Mouse (Mus musculus): ENCODE data around the gene Mfap1a. TPM values are rescaled to one million over a fixed set of nuclear protein-coding genes. Genes with fewer than 3 reads are reported as not detected.
A peak's percentile ranks its signal among the peaks of the same experiment; 100 is the strongest.
"Not testable (repeated sequence)": the region's sequence is repeated elsewhere in the genome, so short reads cannot be mapped to it uniquely, and the experiment has no call there.

Mfap1a gene
- total RNA-seq (2021), result 10 to 100 TPM; 31.3 to 32.2 TPM
- long read RNA-seq, experiment 1, full-length matches to known transcripts, result 22 of 26 reads
- long read RNA-seq, experiment 1, partial matches to known transcripts, result 0 of 26 reads
- long read RNA-seq, experiment 1, other reads (novel, unspliced or antisense), result 4 of 26 reads
- long read RNA-seq, experiment 2, full-length matches to known transcripts, result 30 of 39 reads
- long read RNA-seq, experiment 2, partial matches to known transcripts, result 3 of 39 reads
- long read RNA-seq, experiment 2, other reads (novel, unspliced or antisense), result 6 of 39 reads

- peak; percentile 70 to 88 for DNase-seq (ENCODE audit: low spot score in 2 of 2)
Observed at GRCm38 (mm10) chr2:121505942-121506882, at the start of gene Mfap1a, which contains the start of gene Wdr76. Gene Mfap1a, minus strand, starts transcription at chr2:121506665. Gene Wdr76, plus strand, starts transcription at chr2:121506723.

- no peak for DNase-seq (ENCODE audit: low spot score in 2 of 2)
Observed at GRCm38 (mm10) chr2:121551271-121551670, 44.8 kb upstream of the Mfap1a start.

- DNase-seq (ENCODE audit: low spot score in 2 of 2), result no peak
Observed at GRCm38 (mm10) chr2:121549630-121550029, 43.2 kb upstream of the Mfap1a start.

GRCm38 (mm10) chr2:121544829-121545228 is 38.4 kb upstream of the Mfap1a start:
- no peak for DNase-seq (ENCODE audit: low spot score in 2 of 2)

- no peak for DNase-seq (ENCODE audit: low spot score in 2 of 2)
Observed at GRCm38 (mm10) chr2:121525056-121525455, 18.6 kb upstream of the Mfap1a start.

GRCm38 (mm10) chr2:121522830-121523229 is 16.4 kb upstream of the Mfap1a start:
- not testable (repeated sequence) for DNase-seq (ENCODE audit: low spot score in 2 of 2)

- no peak for DNase-seq (ENCODE audit: low spot score in 2 of 2)
Observed at GRCm38 (mm10) chr2:121522006-121522405, 15.5 kb upstream of the Mfap1a start.

GRCm38 (mm10) chr2:121518711-121519110 is 12.2 kb upstream of the Mfap1a start:
- DNase-seq (ENCODE audit: low spot score in 2 of 2), result not testable (repeated sequence)

- DNase-seq (ENCODE audit: low spot score in 2 of 2), result no peak
Observed at GRCm38 (mm10) chr2:121518106-121518505, 11.6 kb upstream of the Mfap1a start.

- DNase-seq (ENCODE audit: low spot score in 2 of 2), result no peak
Observed at GRCm38 (mm10) chr2:121514211-121514610, 7.7 kb upstream of the Mfap1a start.

GRCm38 (mm10) chr2:121512991-121513765 is 6.7 kb upstream of the Mfap1a start:
- not testable (repeated sequence) for DNase-seq (ENCODE audit: low spot score in 2 of 2)

- no peak for DNase-seq (ENCODE audit: low spot score in 2 of 2)
Observed at GRCm38 (mm10) chr2:121511401-121511800, 4.9 kb upstream of the Mfap1a start.

- peak; percentile 18 to 36 for DNase-seq (ENCODE audit: low spot score in 2 of 2)
Observed at GRCm38 (mm10) chr2:121509584-121509983, 3.1 kb upstream of the Mfap1a start.

GRCm38 (mm10) chr2:121507951-121508330 is 1.5 kb upstream of the Mfap1a start:
- no peak for DNase-seq (ENCODE audit: low spot score in 2 of 2)

GRCm38 (mm10) chr2:121507173-121507950 is 897 bp upstream of the Mfap1a start:
- DNase-seq (ENCODE audit: low spot score in 2 of 2), result no peak

- not testable (repeated sequence) for DNase-seq (ENCODE audit: low spot score in 2 of 2)
Observed at GRCm38 (mm10) chr2:121501550-121501949, 4.9 kb downstream of the Mfap1a start.

- not testable (repeated sequence) for DNase-seq (ENCODE audit: low spot score in 2 of 2)
Observed at GRCm38 (mm10) chr2:121484403-121484802, 22.1 kb downstream of the Mfap1a start.

GRCm38 (mm10) chr2:121483576-121483975 is 22.9 kb downstream of the Mfap1a start:
- DNase-seq (ENCODE audit: low spot score in 2 of 2), result no peak

GRCm38 (mm10) chr2:121480916-121481315 is 25.5 kb downstream of the Mfap1a start:
- DNase-seq (ENCODE audit: low spot score in 2 of 2), result not testable (repeated sequence)

- no peak for DNase-seq (ENCODE audit: low spot score in 2 of 2)
Observed at GRCm38 (mm10) chr2:121480498-121480897, 26.0 kb downstream of the Mfap1a start.

All from layer of hippocampus, postnatal 14 days (tissue).